Mouse (Mus musculus): ENCODE results near the gene Mtnr1b. TPM values are rescaled to one million over a fixed set of nuclear protein-coding genes. Genes with fewer than 3 reads are reported as not detected.

The Mtnr1b gene
- not detected in 2 replicates for polyA plus RNA-seq (2015; fragmentation: Nextera tagmentation; extraction: Ambion mirVana)

DNA sequence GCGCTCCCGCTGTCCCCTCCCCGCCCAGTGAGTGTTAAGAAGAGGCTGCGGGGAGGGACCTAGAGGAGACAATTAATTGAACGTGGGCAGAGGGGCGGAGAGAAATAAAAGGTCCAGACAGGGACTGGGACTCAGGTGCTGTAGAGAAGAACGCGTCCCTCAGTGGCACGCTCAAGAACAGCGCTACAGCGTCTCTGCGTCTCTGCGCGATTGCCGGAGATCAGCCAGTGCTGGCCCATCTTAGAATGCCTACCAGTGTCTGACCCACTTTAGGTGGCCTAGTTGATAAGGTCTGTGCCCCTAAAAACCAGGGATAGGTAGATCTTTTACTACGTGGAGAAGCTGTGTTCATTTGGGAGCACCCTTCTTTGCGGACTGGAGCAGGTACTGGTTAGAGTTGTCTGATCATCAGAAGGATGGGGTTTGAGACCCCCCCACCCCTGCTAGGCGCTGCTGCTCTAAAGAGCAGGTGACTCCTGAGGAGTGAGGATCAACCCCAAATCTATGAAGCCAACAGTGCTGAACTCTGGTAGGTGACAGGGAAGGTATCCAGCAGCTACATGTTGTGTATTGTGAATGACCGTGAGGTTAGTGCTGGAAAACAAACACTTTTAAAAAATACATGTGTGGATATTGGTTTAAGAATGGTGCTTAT, at the start of gene Mtnr1b:
Gene Mtnr1b, minus strand, starts transcription at position 51 of the 655 bp plus-strand sequence.

Other genes starting within 250 kb of the Mtnr1b start
- gene Deup1, start 246.6 kb downstream of the Mtnr1b start, polyA plus RNA-seq (2015; fragmentation: Nextera tagmentation; extraction: Ambion mirVana) = 0.28 and 0.41 TPM in 2 replicates
- 2.3 and 2.7 TPM in 2 replicates for gene Slc36a4, start 164.8 kb downstream of the Mtnr1b start, polyA plus RNA-seq (2015; fragmentation: Nextera tagmentation; extraction: Ambion mirVana)